Mouse (Mus musculus) ovary, adult 18-20 months (tissue): ENCODE results near the gene Spem2.
"Not testable (repeated sequence)": the region's sequence is repeated elsewhere in the genome, so short reads cannot be mapped to it uniquely, and the experiment has no call there.

Experiments used
- DNase-seq: peaks from one replicate; pipeline ENCODE4 v3.0.0; 2022; ENCODE audit warnings: low spot score, mixed read lengths

Gene Spem2

DNA sequence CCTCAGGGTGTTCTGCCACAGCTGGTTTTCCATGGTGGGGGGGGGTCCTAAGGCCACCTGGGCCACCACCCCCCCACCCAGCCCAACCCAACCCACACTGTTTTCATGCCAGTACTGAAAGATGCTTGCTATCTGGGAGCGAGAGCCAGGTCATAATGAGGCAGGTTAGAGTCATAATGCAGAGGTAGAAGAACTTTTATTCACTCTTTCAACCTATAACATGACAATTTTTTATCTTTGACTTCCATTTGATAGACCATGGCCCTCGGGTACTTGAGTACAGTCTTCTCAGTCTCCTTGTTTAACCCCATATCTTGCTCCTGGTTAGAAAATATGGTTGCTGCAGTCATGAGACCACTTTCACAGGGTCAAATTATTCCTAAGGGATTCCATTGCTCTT lies at the start of gene Spem2:
Gene Spem2, minus strand, starts transcription at position 101 of the 400 bp plus-strand sequence.
- DNase-seq, result no peak

DNA sequence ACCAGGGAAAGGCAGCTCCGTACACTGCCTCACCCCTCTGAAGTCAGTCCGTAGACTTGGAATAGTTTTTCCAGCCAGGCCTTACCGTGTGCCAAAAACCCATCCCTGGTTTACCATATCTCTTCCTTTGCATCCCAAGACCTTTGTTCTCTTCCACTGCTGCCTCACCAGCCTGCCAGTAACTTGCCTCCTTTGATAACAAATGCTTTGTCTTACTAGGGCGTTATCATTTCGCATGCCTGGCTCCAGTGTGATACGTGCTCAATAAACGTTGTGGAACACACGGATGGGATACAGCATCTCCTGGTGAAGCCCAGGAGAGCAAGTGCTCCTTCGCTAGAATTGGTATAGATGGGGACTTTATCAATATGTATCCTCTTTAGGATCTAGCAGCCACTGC lies 49.1 kb upstream of the Spem2 start:
- DNase-seq, result no peak

DNA sequence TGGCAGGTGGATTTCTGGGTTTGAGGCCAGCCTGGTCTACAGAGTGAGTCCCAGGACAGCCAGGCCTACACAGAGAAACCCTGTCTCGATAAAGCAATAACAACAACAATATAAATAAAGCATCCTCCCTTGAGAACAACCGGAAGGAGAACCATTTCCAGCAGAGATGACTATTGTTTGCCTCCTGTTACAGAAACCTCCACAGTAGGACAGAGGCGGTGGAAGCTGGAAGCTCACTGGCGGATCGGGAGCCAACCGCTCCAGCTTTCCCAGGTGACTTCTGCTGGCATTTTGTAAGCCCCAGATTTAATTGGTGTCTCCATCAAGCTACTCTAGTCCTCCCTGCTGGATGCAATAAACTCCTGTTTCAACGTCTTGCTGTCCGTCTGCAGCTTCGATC lies 47.3 kb upstream of the Spem2 start:
- no peak for DNase-seq

DNA sequence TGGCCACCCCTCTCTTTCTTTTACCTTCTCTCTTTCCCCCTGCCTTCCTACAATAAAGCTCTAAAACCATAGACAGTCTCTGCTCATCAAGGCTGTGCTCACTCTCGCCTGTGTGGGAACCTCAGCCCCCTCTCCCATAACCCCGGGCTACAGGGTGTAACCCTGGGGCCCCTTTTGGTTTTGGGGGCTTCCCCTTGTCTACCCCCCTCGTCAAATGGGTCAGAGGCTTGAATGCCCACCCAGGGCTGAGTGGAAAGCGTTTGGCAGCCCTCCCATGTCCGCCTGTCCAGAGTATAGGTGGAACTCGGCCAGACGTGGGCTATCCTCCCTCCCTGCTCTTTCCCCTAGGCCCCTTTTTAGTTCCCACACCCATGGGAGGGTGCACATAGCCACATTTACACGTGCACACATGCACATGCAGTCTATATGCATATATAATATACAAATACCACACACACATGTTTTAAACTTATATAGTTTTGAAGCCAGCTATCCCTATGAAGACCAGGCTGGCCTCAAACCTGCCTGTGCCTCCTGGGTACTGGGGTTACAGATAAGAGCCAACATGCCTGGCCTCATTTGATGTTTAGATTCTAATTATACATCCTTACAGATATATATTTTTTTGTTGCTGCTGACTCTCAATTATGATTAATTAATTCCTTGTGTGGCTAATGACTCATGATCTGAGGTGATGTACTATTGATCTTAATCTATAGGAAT lies 46.0 kb upstream of the Spem2 start:
- no peak for DNase-seq

DNA sequence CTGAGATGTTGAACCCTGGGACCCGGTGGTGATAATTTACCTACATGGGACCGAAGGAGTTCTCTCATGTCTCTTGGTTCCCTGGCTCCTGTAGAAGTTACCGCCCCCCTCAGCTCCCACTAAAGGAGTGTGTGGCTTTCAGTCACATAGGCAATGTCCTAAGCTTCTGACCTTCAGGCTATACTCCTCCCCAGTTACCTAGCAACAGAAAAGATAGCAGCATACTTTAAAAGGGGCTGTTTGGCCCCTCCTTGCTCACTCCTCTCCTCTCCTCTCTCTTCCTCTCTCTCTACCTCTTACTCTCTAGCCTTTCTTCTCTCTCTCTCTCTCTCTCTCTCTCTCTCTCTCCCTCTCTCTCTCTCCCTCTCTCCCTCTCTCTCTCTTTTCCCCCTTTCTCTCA lies 45.5 kb upstream of the Spem2 start:
- DNase-seq, result not testable (repeated sequence)

DNA sequence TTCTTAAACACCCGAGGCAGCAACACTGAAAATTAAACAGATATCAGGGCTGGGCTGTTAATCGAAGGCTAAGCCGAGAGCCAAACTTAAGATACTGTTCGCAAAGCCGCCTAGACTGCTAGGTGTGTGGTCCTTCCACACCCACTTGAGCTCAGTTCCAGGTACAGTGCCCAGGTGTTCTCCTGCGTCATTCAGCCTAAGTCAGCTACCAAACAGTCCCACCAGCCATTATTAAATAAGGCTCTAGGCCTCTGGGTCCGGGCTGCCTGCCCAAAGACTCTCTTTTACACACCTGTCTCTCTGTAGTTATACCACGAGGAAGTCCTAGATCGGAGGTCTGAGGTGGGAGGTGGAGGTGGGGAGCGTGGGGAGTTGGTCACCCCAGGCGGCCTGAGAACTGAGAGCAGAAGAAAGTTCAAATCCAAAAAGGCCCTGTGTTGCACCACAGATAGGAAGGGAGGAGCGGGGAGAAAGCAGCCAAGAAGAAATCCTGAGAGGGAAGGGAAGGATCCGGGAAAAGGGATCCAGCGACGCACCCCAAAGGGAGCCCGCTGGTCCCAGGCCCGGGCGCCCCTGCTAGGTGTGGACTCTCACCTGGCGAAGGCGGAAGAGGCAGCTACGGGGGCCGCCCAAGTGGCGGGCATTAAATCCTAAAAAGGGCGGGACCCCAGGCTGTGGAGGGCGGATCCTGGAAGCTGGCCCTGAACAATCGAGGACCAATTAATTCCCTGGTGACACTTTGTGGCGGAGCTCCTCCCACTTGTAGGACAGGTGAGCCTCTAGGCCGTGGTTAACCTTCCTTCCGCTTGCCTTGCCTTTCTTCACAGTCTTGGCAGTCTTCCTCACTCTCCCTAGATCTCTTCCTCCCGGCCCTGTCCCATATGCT lies 40.1 kb upstream of the Spem2 start, which contains the start of gene Tnk1:
Gene Tnk1, minus strand, starts transcription at position 618 of the 886 bp plus-strand sequence.
- no peak for DNase-seq

DNA sequence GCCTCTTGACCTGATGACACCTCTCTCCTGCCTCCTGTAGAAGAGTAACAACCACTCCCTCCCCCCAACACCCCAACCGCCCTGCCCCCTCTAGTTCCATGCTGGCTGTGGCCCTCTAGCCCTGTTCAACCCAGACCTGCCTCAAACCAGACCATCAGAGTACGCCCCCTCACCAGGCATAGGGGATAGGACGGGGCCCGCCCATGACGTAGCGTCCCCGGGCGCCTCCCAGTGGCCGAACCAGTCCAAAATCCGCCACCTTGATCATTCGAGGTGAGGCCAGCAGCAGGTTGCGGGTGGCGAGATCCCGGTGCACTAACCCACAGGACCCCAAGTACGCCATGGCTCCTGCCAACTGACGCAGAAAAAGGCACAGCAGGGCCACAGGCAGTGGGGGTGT lies 37.1 kb upstream of the Spem2 start:
- DNase-seq, result no peak

DNA sequence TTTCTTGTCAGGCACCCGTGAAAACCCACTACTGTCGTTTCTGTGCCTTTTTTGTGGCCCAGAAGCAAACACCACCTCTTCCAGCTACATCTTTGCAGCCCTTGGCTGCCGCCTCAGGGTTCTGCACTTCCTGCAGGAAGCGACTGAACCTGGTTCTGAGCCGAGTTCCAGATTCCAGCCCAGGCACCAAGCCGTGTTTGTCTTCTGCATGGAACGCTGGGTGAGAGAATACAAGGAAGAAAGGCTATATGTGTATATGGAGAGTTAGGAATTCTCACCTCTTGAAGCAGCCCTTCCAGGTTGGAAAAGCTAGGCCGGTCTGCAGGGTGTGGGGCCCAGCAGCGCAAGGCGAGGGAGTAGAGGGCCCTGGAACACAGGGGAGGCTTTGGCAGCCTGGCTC lies 36.4 kb upstream of the Spem2 start:
- no peak for DNase-seq

DNA sequence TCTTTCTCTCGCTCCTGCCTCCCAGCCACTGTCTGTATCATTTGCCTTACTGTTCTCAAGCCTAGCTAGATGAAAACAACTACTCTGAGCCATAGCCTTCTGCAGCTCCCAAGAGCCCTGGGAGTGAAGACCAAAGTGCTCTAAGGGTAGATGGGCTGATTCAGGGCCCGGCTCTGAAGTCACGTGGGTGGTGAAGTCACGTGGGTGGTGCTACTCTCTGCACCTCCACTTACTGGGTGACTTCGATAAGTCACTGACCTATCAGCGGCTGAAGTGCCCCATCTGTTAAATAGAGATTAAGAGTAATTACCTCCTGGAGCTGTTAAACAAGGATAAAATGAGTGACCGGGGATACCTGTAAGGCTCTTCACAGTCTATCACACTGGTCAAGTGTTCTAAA lies 35.7 kb upstream of the Spem2 start:
- DNase-seq, result no peak

DNA sequence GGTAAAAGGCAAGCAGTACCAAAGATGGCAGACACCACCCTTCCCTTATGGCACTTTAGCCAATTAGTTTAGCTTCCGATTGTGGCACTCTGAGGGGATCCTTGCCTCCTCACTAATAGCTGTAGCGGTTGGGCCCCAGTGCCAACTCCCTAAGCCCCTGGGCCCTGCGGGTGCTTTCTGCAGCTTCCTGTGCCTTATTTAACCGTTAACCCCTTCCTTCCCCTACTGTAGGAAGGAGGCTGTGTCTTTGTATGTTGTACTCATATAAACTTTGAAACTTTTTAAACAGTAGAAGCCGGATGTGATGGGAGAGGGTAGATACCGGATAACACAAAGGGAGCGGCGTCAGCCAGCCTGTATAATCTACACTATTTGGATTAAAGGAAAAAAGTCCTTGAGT lies 32.5 kb upstream of the Spem2 start:
- no peak for DNase-seq

DNA sequence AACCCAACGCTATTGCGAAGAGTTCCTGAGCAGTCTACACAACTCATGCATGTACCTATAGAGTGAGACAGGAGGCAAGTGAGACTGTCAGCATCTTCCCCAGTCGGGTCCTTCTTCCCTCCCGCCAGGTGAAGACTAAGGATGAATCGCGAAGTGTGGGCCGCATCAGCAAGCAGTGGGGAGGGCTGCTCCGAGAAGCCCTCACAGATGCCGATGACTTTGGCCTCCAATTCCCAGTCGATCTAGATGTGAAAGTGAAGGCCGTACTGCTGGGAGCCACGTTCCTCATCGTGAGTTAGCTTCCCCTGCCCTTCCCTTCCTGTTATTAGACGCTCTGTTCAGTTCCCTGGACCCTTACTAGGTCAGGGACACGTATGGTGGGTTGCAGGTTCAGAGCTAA lies 31.6 kb upstream of the Spem2 start:
- no peak for DNase-seq

DNA sequence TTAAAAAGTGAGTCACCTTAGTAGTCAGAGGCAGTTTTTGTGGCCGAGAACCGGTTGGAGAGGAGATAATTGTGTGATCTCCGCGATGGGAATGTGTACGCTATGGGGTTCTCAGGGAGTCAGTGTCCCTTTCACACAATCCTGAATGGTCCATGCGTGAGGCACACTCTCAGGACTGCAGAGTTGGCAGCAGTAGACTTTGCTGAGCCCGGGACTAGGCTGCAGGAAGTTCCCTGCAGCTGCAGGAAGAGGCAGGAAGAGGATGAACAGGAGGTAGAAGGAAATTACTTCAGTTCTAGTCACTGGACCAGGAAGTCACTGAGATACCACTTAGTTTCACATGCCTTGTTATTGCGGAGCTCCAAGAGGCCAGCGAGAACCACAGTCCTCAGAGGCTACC lies 30.9 kb upstream of the Spem2 start:
- no peak for DNase-seq

DNA sequence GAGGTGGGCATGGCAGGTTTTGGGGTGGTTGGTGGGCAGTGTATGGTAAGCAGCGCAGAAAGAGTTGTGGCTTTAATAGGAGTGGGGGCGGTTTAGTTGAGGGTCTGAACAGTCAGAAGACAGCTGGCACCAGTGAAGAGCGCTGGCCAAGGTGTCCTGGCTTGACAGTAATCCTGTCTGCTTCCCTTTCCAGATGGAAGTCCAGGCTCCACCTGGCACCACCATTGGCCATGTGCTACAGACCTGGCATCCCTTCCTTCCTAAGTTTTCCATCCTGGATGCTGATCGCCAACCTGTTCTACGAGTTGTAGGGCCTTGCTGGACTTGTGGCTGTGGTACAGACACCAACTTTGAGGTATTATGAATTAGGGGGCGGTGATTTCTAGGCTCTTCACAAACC lies 29.8 kb upstream of the Spem2 start:
- DNase-seq, result no peak

DNA sequence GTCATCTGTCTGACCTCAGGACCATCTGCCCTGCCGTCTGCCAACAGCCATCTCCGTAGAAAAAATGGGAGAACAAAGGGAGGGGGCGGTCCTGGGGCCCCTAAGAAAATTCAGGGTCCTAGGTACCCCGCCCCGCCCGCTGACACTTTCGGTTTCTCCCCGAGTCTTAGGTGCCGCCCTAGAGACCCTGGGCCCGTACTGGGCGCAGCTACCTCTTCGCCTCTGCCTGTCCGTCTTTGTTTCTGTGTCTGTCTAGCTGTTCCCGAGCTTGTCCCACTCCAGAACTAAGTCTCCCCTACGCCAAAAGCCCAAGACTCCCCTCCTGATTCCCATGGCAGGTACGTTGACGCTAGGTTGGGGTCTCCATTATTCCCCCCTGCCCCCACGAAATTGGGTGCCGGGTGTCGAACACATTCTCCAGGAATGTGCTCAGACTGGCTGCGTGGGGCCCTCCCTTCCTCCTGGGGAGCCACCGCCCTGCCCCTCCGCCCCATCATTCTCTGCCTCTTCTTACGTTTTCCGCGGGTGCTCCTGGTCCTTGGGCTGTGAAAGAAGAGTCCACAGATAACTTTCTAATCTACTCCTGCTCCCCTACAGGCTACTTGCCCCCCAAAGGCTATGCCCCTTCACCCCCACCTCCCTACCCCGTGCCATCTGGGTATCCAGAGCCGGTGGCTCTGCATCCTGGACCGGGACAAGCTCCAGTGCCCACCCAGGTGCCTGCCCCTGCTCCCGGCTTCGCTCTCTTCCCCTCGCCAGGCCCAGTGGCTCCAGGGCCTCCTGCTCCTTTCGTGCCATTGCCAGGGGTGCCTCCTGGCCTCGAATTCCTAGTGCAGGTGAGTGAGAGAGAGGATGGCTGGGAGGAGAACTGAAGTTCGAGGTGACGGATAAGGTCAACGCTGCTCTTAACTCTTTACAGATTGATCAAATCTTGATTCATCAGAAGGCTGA lies 28.7 kb upstream of the Spem2 start:
- DNase-seq, result no peak

DNA sequence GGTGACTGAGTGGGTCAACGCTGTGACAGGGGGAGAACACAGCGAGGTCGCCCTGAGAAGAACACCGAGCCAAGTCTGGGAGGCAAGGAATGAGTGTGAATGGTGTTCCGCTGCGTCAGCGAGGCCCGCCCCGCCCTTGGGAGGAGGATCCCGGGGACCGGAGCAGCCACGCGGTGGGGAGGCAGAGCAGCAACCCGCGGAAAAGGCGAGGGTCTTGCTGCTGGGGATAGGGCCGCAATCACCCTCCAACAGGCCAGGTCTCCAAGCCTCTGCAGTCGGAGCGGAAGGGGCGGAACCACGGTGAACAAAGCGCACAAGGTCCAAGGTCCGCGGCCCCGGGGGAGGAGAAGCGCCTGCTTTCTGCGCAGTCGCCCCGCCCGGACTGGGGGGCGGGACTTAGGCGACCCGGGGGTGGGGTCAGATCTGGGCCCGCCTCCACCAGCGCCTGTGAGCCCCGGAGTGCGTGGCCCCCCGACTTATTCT lies 28.0 kb upstream of the Spem2 start, which contains the start of gene Plscr3:
Gene Plscr3, plus strand, starts transcription at position 179 of the 483 bp plus-strand sequence.
- DNase-seq, result peak; percentile 88

DNA sequence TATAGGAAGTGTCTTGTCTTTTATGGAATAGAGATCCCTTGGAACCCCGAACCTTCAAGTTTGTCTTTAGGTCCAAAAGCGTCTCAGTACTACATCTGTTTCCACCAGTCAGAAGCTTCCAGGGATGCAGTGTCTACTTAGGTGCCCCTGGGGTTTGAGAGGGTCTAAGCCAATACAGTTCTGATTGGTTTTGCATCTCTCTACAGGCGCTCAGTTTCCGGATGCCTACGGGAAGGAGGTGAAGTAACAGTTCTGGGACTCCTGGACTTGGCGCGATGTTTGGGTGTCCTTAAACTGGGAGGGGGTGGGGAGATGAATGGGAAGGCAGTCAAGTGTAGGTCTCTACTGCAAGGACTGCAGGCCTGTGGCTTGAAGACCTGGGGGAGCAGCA lies 20.4 kb upstream of the Spem2 start:
- DNase-seq, result no peak

DNA sequence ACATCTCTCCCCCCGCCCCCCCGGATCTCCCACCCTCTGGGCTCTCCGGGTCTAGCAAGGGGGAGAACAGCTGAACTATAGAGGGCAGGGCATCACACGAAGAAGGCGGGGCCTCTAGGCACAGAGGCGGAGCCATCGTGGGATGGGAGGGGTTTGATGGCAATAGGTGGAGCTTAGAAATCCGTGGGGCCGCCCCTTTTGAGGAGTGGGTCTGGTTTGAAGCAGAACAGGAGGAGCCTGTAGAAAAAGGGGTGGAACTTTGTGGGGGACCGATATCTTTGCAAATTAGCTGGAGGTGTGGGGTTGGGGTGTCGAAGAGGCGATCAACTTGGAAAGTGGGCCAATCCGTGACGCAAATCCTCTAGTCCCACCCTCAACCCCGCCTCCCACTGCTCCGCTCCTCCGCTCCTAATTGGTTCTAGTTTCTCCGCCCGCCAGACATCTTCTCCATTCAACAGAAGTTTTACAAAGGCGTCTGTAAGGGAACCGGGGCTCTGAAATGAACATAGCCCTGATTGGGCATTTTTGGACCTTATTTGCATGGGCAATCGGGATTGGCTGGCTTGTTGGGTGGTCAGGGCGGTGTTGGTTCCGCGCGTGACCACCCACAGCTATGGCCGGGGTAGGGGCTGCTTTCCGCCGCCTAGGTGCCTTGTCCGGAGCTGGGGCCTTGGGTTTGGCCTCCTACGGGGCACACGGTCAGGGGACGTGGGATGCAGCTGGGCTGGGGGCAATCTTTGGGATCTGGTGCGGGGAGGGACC lies 19.9 kb upstream of the Spem2 start, which contains the start of gene Tmem256:
Gene Tmem256, plus strand, starts transcription at position 563 of the 762 bp plus-strand sequence.
- DNase-seq, result peak; percentile 96

DNA sequence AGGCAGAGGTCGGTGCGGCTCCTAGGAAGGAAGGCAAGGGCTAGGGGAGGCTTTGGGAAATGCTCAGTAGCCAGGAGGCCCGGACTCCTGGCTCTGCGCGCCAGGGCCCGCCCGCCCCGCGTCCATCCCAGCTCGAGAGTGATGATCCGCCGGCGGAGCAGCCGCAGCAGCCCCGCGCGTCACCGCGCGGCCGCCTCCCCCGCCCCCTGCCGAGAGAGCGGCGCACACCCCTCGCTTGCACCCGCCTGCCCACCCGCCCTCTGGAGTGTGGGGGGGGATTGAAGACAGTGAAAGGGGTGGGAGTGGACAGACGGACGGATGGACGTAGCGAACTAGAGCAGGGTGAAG lies 19.3 kb upstream of the Spem2 start, which contains the start of gene Nlgn2:
Gene Nlgn2, minus strand, starts transcription at position 181 of the 348 bp plus-strand sequence.
- no peak for DNase-seq

DNA sequence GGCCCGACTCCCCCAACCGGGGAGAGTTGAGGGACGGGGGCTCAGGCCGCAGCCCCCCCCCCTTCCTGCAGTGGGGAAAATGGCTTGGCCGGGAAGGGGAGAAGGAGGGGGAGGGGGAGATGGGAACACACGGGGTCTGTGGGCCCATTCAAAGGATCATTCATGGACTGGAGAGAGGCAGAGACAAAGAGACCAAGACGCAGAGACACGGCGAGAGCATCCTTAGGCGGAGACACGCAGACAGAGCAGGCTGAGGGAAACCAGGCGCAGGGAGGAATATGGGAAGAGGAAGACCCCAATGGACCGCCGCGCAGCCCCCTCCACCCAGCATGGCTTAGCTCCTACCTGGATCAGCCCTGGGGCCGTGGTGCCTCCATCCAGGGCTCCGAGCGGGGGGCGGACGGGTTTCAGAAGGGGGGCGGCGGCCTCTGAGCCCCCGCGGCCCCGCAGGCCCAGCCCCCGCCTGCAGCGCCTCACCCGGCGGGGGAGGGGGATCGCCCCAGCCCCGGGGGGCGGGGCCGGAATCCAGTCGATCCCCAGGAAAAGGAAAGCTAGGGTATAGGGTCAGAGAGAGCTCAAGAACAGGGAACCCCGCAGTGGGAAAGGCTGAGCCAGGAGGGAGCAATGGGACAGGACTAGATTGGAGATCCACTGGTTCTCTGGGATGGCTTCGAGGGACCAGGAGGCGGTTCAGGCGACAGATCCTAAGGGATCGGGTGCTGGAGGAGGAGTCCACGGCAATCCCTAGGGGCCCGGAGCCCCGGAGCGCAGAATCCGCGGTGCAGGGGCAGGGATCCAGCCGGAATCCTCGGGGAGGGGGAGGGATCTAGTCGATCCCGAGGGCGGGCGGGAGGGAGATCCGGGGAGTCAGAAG lies 18.7 kb upstream of the Spem2 start:
- DNase-seq, result no peak

DNA sequence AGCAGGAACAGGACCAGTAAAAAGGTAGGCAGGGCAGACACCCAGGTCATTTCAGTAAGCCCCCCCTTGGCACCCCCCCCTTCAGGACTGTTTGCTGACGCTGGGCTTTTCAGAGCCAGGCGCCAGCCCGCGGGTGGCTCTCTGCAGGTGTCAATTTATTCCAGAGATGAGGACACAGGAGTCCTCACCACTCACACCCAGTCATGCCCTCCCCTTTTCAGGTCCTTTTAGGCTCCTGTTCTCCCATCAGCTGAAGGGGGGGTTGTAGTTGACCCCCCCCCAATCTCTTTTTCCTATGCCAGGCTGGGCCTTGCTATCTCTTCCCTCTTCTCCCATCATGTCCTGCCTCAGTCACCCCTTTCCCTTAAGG lies 17.7 kb upstream of the Spem2 start:
- no peak for DNase-seq
